Mouse (Mus musculus) kidney, embryonic 14.5 days (tissue): ENCODE results near the gene Mkrn3. TPM values are rescaled to one million over a fixed set of nuclear protein-coding genes. Genes with fewer than 3 reads are reported as not detected.

ENCODE experiments used
- ATAC-seq: fragments of 200-750 bp; cut with Nextera tagmentation; 2 replicates; pipeline ENCODE4 v1.8.0; 2017; ENCODE audit warnings: moderate number of reproducible peaks, mild to moderate bottlenecking, moderate TSS enrichment, moderate library complexity; ENCODE audit not compliant: low FRiP score, low TSS enrichment
- H3K27ac ChIP-seq: fragments of 300-500 bp; sonication (generic); 2 replicates; pipeline ENCODE4 v1.5.1; 2014; ENCODE audit warnings: low read depth, mild to moderate bottlenecking, low read length, moderate library complexity, mixed read lengths
- H3K27me3 ChIP-seq: fragments of 300-500 bp; sonication (generic); 2 replicates; pipeline ENCODE4 v1.6.1; 2014; ENCODE audit warnings: mild to moderate bottlenecking, low read length; ENCODE audit not compliant: control insufficient read depth, insufficient read depth
- H3K36me3 ChIP-seq: fragments of 300-500 bp; sonication (generic); 2 replicates; pipeline ENCODE4 v1.6.1; 2014; ENCODE audit warnings: low read length, mixed read lengths; ENCODE audit not compliant: control insufficient read depth, insufficient read depth
- H3K4me1 ChIP-seq: fragments of 300-500 bp; sonication (generic); 2 replicates; pipeline ENCODE4 v1.6.1; 2014; ENCODE audit warnings: low read length, mixed read lengths; ENCODE audit not compliant: control insufficient read depth, insufficient read depth
- H3K4me2 ChIP-seq: fragments of 300-500 bp; sonication (generic); replicated peaks from 2 replicates; pipeline ENCODE4 v1.6.1; 2014; ENCODE audit warnings: low read depth, mild to moderate bottlenecking, low read length
- H3K4me3 ChIP-seq: fragments of 300-500 bp; sonication (generic); 2 replicates; pipeline ENCODE4 v1.5.1; 2014; ENCODE audit warnings: mild to moderate bottlenecking, low read length
- H3K9ac ChIP-seq: fragments of 300-500 bp; sonication (generic); 2 replicates; pipeline ENCODE4 v1.6.1; 2014; ENCODE audit warnings: low read depth, mild to moderate bottlenecking, low read length, moderate library complexity
- H3K9me3 ChIP-seq: fragments of 300-500 bp; sonication (generic); 2 replicates; pipeline ENCODE4 v1.6.1; 2016; ENCODE audit warnings: low read length; ENCODE audit not compliant: control insufficient read depth
- WGBS: fragments of 180-500 bp; shearing (Covaris S2); extraction: QIAGEN DNeasy Blood & Tissue Kit; methylation state at CpG from one replicate; pipeline ENCODE4 v1.1.7; 2014; 5-methylcytosine and 5-hydroxymethylcytosine counted together
- polyA plus RNA-seq: library from polyadenylated mRNA; unstranded; fragments of >200 nt; fragmentation: Nextera tagmentation; extraction: Ambion mirVana; gene quantifications from 2 replicates; pipeline ENCODE4 v1.2.1, GENCODE M21; 2014

The Mkrn3 gene
- 5.4 TPM in 2 replicates for polyA plus RNA-seq

- peak; percentile 93 for ATAC-seq
- peak within 1 kb of the TSS; percentile 77 for H3K9ac ChIP-seq
These were observed at the start of gene Mkrn3 for GRCm38 (mm10) chr7:62419493-62420360. TSS of gene Mkrn3 (minus strand) at chr7:62420139.

GRCm38 (mm10) chr7:62463878-62464755 lies 44.2 kb upstream of the Mkrn3 start, which contains the start of gene Peg12:
TSS of gene Peg12 (minus strand) at chr7:62464510.
- ATAC-seq = peak; percentile 90
- Histone ChIP-seq H3K4me2 (peak within 1 kb of the TSS; percentile 56), H3K9me3 (no peaks in the 10 kb centered on the region), H3K9ac (peak within 1 kb of the TSS; percentile 79), H3K27ac (peak within 1 kb of the TSS; percentile 90), H3K36me3 (no peaks in the 10 kb centered on the region), H3K4me1 (no peaks in the 10 kb centered on the region), H3K27me3 (no peaks in the 10 kb centered on the region), H3K4me3 (peak within 1 kb of the TSS; percentile 43)
- WGBS = 23% methylated on average over 65 of the region's 82 CpGs

More at GRCm38 (mm10) chr7:62419493-62420360, at the start of gene Mkrn3:
- H3K4me2 ChIP-seq = peak within 1 kb of the TSS; percentile 58
- peak within 1 kb of the TSS; percentile 74 for H3K4me3 ChIP-seq
- H3K4me1 ChIP-seq = 0 out of 2 replicates have a peak, but pooled peaks cover 3% of the 10 kb centered on the region
- no peaks in the 10 kb centered on the region for H3K36me3 ChIP-seq
- H3K27ac ChIP-seq = peak within 1 kb of the TSS; percentile 51; the same call in 1 of the 2 replicates
- WGBS = 21% methylated on average over 48 of the region's 49 CpGs
- peaks cover 8% of the 10 kb centered on the region; the same call in 1 of the 2 replicates for H3K9me3 ChIP-seq
- no peaks in the 10 kb centered on the region for H3K27me3 ChIP-seq

DNA sequence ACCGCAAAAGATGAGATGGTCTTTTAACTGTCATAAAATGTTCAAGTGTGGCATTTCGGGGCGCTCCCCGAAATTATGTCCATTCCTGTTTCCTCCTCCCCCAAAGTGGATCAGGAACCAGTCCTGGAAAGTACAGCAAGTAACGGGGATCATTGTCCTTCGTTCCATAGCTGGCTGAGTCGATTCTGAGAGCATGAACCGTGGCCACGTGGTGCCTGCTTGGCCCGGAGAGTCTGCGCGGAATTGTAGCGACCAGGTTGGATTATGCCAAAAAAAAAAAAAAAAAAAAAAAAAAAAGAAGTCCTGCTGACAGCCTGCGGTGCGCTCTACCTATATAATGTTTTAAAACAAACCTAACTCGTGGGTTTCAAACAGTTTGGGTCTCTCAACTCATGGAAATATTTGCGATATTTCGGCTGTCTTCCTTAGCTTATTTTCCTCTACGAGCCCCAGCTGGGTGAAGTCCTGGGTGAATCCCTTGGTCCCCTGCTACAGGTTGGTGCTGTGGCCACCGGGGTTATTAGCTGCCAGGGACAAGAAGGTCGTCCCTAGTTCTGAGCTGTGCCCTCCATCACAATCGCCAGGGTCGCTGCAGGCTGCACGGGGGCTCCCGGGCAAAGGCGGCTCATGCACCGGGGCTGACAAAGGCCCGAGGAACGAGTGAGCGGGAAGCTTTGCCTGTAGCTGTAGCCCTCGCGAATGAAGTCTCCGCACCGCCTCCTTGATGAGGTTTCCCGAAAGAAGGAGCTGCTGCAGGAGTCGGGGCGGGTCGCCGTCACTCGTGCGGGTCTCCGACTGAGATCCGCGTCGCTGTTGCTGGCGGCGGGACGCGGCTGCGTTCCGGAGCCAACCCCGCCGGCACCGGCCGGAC lies 43.3 kb upstream of the Mkrn3 start:
- Histone ChIP-seq H3K4me2 (peak overlapping the region; percentile 56), H3K9me3 (no peaks in the 10 kb centered on the region), H3K27ac (peak overlapping the region; percentile 90), H3K27me3 (no peaks in the 10 kb centered on the region), H3K36me3 (no peaks in the 10 kb centered on the region), H3K9ac (peak overlapping the region; percentile 79), H3K4me1 (no peaks in the 10 kb centered on the region), H3K4me3 (peak overlapping the region; percentile 43)
- peak; percentile 36 for ATAC-seq
- 35% methylated on average over 54 of the region's 55 CpGs for WGBS

- Histone ChIP-seq H3K4me2 (peak overlapping the region; percentile 56), H3K27me3 (no peaks in the 10 kb centered on the region), H3K9me3 (no peaks in the 10 kb centered on the region), H3K36me3 (no peaks in the 10 kb centered on the region), H3K9ac (peak overlapping the region; percentile 79; the same call in 1 of the 2 replicates), H3K27ac (peak overlapping the region; percentile 37; the same call in 1 of the 2 replicates), H3K4me3 (peak overlapping the region; percentile 43), H3K4me1 (no peaks in the 10 kb centered on the region)
- 26% methylated on average over 13 of the region's 13 CpGs for WGBS
- peak; percentile 72 for ATAC-seq
These were observed 42.5 kb upstream of the Mkrn3 start for GRCm38 (mm10) chr7:62462229-62463006.

DNA sequence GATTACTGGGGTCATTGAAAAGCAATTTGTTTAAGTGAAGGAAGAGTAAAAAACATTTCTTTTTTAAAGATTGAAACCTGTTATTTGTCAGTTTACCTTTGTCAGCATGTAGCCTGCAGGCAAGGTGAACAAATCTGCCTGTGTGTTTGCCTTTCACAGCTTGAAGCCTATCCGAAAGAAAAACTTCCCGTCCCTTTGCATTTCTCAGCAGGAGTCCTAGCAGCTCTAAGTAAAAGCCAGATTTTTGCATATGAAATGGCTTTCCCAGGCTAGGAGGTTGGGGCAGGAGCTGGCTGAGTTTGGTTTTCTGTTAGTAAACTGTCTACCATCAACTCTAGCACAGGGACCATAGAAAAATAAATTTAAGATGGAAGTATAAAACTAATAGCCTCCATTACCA lies 32.4 kb upstream of the Mkrn3 start:
- 38% methylated on average over 2 of the region's 2 CpGs for WGBS
- Histone ChIP-seq H3K27me3 (no peaks in the 10 kb centered on the region), H3K9me3 (no peaks in the 10 kb centered on the region; the same call in 1 of the 2 replicates), H3K4me1 (no peaks in the 10 kb centered on the region), H3K4me3 (no peak overlapping the region), H3K36me3 (no peaks in the 10 kb centered on the region), H3K4me2 (no peak overlapping the region), H3K9ac (no peak overlapping the region), H3K27ac (no peak overlapping the region)
- ATAC-seq = no peak

GRCm38 (mm10) chr7:62445431-62446165 lies 25.7 kb upstream of the Mkrn3 start:
- Histone ChIP-seq H3K4me1 (no peaks in the 10 kb centered on the region), H3K36me3 (no peaks in the 10 kb centered on the region), H3K9me3 (no peaks in the 10 kb centered on the region), H3K27ac (no peak overlapping the region), H3K27me3 (no peaks in the 10 kb centered on the region), H3K4me3 (no peak overlapping the region), H3K4me2 (no peak overlapping the region), H3K9ac (no peak overlapping the region)
- ATAC-seq = no peak

GRCm38 (mm10) chr7:62436394-62436793 lies 16.5 kb upstream of the Mkrn3 start:
- H3K4me3 ChIP-seq = no peak overlapping the region
- H3K9ac ChIP-seq = no peak overlapping the region
- no peak overlapping the region for H3K4me2 ChIP-seq
- H3K27me3 ChIP-seq = no peaks in the 10 kb centered on the region
- no peaks in the 10 kb centered on the region for H3K36me3 ChIP-seq
- ATAC-seq = no peak
- no peak overlapping the region for H3K27ac ChIP-seq
- no peaks in the 10 kb centered on the region for H3K4me1 ChIP-seq
- no peaks in the 10 kb centered on the region for H3K9me3 ChIP-seq
- WGBS = 50% methylated on average over 2 of the region's 2 CpGs
